Comparison of ENCODE assay signal across 8 mouse cellular contexts in genomic region chr11:74536140-74536842, GRCm38 (mm10).
DNase-seq lines count a peak whose midpoint lies in the region; ATAC-seq lines count a peak whose summit lies in the region.

No protein-coding gene starts in this region.

- no peak overlapping the region for H3K27ac ChIP-seq in limb, embryonic 13.5 days

- ATAC-seq in limb, embryonic 13.5 days (ENCODE audit: low FRiP score, low read depth), result 0 out of 2 replicates have a peak, but pooled peaks have one; percentile 61
- ATAC-seq in CD4-positive, CD25-positive, alpha-beta regulatory T cell, adult 4 months, result no peak
- ATAC-seq in activated CD4-positive, CD25-positive, alpha-beta regulatory T cell, adult 4 months, result no peak

- 30% methylated on average over 14 of the region's 14 CpGs for WGBS in limb, embryonic 13.5 days

- H3K4me1 ChIP-seq in limb, embryonic 13.5 days, result peaks cover 10% of the 10 kb centered on the region; the same call in 1 of the 2 replicates

- H3K27me3 ChIP-seq in limb, embryonic 13.5 days, result no peaks in the 10 kb centered on the region; the same call in 1 of the 2 replicates

- H3K36me3 ChIP-seq in limb, embryonic 13.5 days, result no peaks in the 10 kb centered on the region

- H3K4me2 ChIP-seq in limb, embryonic 13.5 days (replicated peaks), result peak overlapping the region; percentile 27; the same call in 1 of the 2 replicates

- H3K9ac ChIP-seq in limb, embryonic 13.5 days, result no peak overlapping the region

- no peaks in the 10 kb centered on the region for H3K9me3 ChIP-seq in limb, embryonic 13.5 days

- H3K4me3 ChIP-seq in limb, embryonic 13.5 days, result no peak overlapping the region

- DNase-seq in adrenal gland, adult (ENCODE audit: inconsistent age in 2 of 2, low spot score in 1 of 2), result peak; percentile 28 to 62
- no peak for DNase-seq in adrenal gland, adult 8-10 months
- DNase-seq in urinary bladder, postnatal 14 days (ENCODE audit: low spot score), result peak; percentile 29
- no peak for DNase-seq in urinary bladder, postnatal 36 days (ENCODE audit: low spot score in 2 of 2)
- DNase-seq in gastrocnemius, adult 8-10 months (ENCODE audit: low spot score in 2 of 2), result no peak

Comparison
In these comparisons a context has a peak if more than half of its experiments do, and no peak if none do; other contexts are left out.
1. DNase-seq: peak in adrenal gland, adult (2 of 2) and urinary bladder, postnatal 14 days (single experiment); none in adrenal gland, adult 8-10 months (single experiment), urinary bladder, postnatal 36 days (0 of 2) and gastrocnemius, adult 8-10 months (0 of 2).